Mouse (Mus musculus) midbrain, postnatal 0 days (tissue): Measurements from ENCODE around the gene Myh7. TPM values are rescaled to one million over a fixed set of nuclear protein-coding genes. Genes with fewer than 3 reads are reported as not detected.

Source experiments
- ATAC-seq: fragments of 200-750 bp; cut with Nextera tagmentation; 2 replicates; pipeline ENCODE4 v1.8.0; 2017; ENCODE audit warnings: moderate number of reproducible peaks, mild to moderate bottlenecking, moderate TSS enrichment, moderate library complexity; ENCODE audit not compliant: low FRiP score
- DNase-seq: peaks from one replicate; pipeline ENCODE4 v3.0.0-alpha.2; 2015; ENCODE audit warnings: low spot score
- H3K27ac ChIP-seq: fragments of 300-500 bp; sonication (generic); 2 replicates; pipeline ENCODE4 v1.5.1; 2014; ENCODE audit warnings: low read depth, mild to moderate bottlenecking, low read length, mixed read lengths
- H3K27me3 ChIP-seq: fragments of 300-500 bp; sonication (generic); 2 replicates; pipeline ENCODE4 v1.6.1; 2014; ENCODE audit warnings: low read length, control low read depth, mixed read lengths; ENCODE audit not compliant: insufficient read depth
- H3K36me3 ChIP-seq: fragments of 300-500 bp; sonication (generic); 2 replicates; pipeline ENCODE4 v1.6.1; 2014; ENCODE audit warnings: low read length, control low read depth, mixed read lengths; ENCODE audit not compliant: insufficient read depth
- H3K4me1 ChIP-seq: fragments of 300-500 bp; sonication (generic); 2 replicates; pipeline ENCODE4 v1.6.1; 2014; ENCODE audit warnings: mild to moderate bottlenecking, control low read depth, antibody characterized with exemption, low read length, mixed read lengths; ENCODE audit not compliant: insufficient read depth
- H3K4me2 ChIP-seq: fragments of 300-500 bp; sonication (generic); 2 replicates; pipeline ENCODE4 v1.6.1; 2014; ENCODE audit warnings: low read depth, mild to moderate bottlenecking, low read length, mixed read lengths; ENCODE audit not compliant: poor library complexity, severe bottlenecking
- H3K4me3 ChIP-seq: fragments of 300-500 bp; sonication (generic); 2 replicates; pipeline ENCODE4 v1.5.1; 2014; ENCODE audit warnings: low read depth, mild to moderate bottlenecking, low read length, moderate library complexity
- H3K9ac ChIP-seq: fragments of 300-500 bp; sonication (generic); replicated peaks from 2 replicates; pipeline ENCODE4 v1.6.1; 2014; ENCODE audit warnings: mild to moderate bottlenecking, low read length, moderate library complexity, mixed read lengths; ENCODE audit not compliant: poor library complexity, severe bottlenecking
- H3K9me3 ChIP-seq: fragments of 300-500 bp; sonication (generic); 2 replicates; pipeline ENCODE4 v1.6.1; 2016; ENCODE audit warnings: low read length, control low read depth
- CTCF ChIP-seq: IDR thresholded peaks from 2 replicates; pipeline ENCODE4 v1.5.1; 2016; ENCODE audit warnings: antibody characterized with exemption, mild to moderate bottlenecking
- WGBS: fragments of 180-500 bp; shearing (Covaris S2); extraction: QIAGEN DNeasy Blood & Tissue Kit; methylation state at CpG from one replicate; pipeline ENCODE4 v1.1.7; 2014; 5-methylcytosine and 5-hydroxymethylcytosine counted together
- polyA plus RNA-seq: library from polyadenylated mRNA; unstranded; fragments of >200 nt; fragmentation: Nextera tagmentation; extraction: Ambion mirVana; gene quantifications from 2 replicates; pipeline ENCODE4 v1.2.1, GENCODE M21; 2015
- total RNA-seq: library from RNA; depleted of rRNA; stranded (reverse); fragments of >200 nt; gene quantifications from 2 replicates; pipeline ENCODE4 v1.2.3, GENCODE M21; 2014

Myh7 gene
- total and polyA plus RNA-seq, 2 experiments from 2014 or later = 3.2 to 9.6 TPM

- H3K27me3 ChIP-seq = no peaks in the 10 kb centered on the region
- no peak overlapping the region for H3K9ac ChIP-seq
- H3K27ac ChIP-seq = peak overlapping the region; percentile 85; the same call in 1 of the 2 replicates
Measured at GRCm38 (mm10) chr14:54996793-54997192, 2.4 kb upstream of the Myh7 start.

DNA sequence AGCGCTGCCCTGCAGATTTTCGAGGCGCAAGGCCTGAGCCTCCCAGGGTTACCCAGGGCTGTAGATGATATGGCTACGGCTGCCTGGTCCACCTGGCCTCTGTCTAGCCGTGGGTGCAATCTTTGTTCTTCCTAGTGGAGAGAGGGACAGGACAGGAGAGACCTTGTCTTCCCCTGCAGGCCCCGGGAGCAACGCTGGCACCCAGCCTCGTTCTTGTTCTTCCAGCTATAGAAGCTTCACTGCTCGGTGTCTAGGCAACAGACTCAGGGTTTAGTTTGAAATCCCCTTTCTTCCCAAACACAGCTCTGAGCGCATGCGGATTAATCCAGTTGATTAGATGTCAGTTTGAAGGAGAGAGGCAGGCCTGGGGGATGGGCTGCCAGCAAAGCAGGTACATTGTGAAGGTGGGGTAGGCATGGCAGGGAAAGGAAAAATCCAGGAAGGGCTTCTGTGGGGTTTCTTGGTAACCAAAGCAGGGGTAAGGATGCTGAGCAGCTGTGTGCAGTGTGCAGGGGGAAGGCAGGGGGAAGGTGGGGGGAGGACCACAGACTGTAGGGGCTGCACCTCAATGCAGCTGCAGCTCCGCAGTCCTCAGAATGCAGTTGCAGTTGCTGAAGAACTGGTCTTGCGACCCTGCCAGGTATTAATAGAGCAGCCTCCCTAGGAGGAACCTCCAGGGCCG lies 1.2 kb upstream of the Myh7 start:
- WGBS = 16% methylated on average over 14 of the region's 14 CpGs
- H3K27me3 ChIP-seq = no peaks in the 10 kb centered on the region
- H3K4me2 ChIP-seq = 0 out of 2 replicates have a peak overlapping the region, but pooled peaks have one; percentile 2
- H3K4me3 ChIP-seq = no peak overlapping the region
- H3K9ac ChIP-seq = 0 out of 2 replicates have a peak overlapping the region, but pooled peaks have one; percentile 19
- ATAC-seq (peak; percentile 80), DNase-seq (peak; percentile 87)
- H3K27ac ChIP-seq = peak overlapping the region; percentile 85
- peaks cover 30% of the 10 kb centered on the region for H3K4me1 ChIP-seq
- no peaks in the 10 kb centered on the region for H3K9me3 ChIP-seq
- H3K36me3 ChIP-seq = no peaks in the 10 kb centered on the region
- TF ChIP-seq CTCF = no peak

More at GRCm38 (mm10) chr14:54996793-54997192, 2.4 kb upstream of the Myh7 start:
- no peaks in the 10 kb centered on the region for H3K9me3 ChIP-seq
- DNase-seq (no peak), ATAC-seq (no peak)
- no peak overlapping the region for H3K4me3 ChIP-seq
- no peaks in the 10 kb centered on the region for H3K36me3 ChIP-seq
- peaks cover 27% of the 10 kb centered on the region for H3K4me1 ChIP-seq
- no peak overlapping the region for H3K4me2 ChIP-seq
- no peak for TF ChIP-seq CTCF
- WGBS = 46% methylated on average over 9 of the region's 9 CpGs

GRCm38 (mm10) chr14:54994869-54995186 lies 402 bp upstream of the Myh7 start:
- Histone ChIP-seq H3K36me3 (no peaks in the 10 kb centered on the region), H3K27me3 (no peaks in the 10 kb centered on the region), H3K4me1 (peaks cover 30% of the 10 kb centered on the region), H3K9ac (no peak overlapping the region; the same call in 1 of the 2 replicates), H3K27ac (peak overlapping the region; percentile 85), H3K4me3 (no peak overlapping the region), H3K4me2 (0 out of 2 replicates have a peak overlapping the region, but pooled peaks have one; percentile 2), H3K9me3 (no peaks in the 10 kb centered on the region)
- TF ChIP-seq CTCF = no peak
- ATAC-seq (peak; percentile 1; the same call in 1 of the 2 replicates), DNase-seq (no peak)

- WGBS = 69% methylated on average over 10 of the region's 10 CpGs
- Histone ChIP-seq H3K9me3 (no peaks in the 10 kb centered on the region), H3K4me2 (no peak overlapping the region), H3K27ac (no peak overlapping the region), H3K9ac (no peak overlapping the region), H3K36me3 (no peaks in the 10 kb centered on the region), H3K27me3 (no peaks in the 10 kb centered on the region), H3K4me1 (peaks cover 30% of the 10 kb centered on the region), H3K4me3 (no peak overlapping the region)
- no peak for TF ChIP-seq CTCF
- ATAC-seq (no peak), DNase-seq (no peak)
Measured at GRCm38 (mm10) chr14:54993636-54994035, 790 bp downstream of the Myh7 start.

DNA sequence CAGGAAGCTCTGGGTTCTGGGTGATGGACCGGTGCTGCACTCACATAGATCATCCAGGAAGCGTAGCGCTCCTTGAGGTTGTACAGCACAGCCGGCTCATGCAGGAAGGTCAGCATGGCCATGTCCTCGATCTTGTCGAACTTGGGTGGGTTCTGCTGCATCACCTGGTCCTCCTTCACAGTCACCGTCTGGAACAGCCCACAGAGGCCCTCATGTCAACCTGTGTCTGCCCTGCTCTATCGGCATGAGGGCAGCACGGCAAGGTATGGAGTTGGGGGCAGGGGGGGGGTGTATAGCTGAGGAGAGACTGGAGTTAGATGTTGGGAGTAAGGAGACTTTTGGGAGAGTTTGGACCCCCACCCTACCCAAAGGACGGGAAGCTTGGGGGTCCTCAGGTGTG lies 2.2 kb downstream of the Myh7 start:
- Histone ChIP-seq H3K9me3 (no peaks in the 10 kb centered on the region), H3K27me3 (no peaks in the 10 kb centered on the region), H3K9ac (no peak overlapping the region), H3K4me2 (no peak overlapping the region), H3K27ac (no peak overlapping the region), H3K36me3 (no peaks in the 10 kb centered on the region), H3K4me3 (no peak overlapping the region), H3K4me1 (peaks cover 29% of the 10 kb centered on the region)
- no peak for ATAC-seq
- 94% methylated on average over 10 of the region's 10 CpGs for WGBS
- no peak for TF ChIP-seq CTCF
- DNase-seq = no peak

DNA sequence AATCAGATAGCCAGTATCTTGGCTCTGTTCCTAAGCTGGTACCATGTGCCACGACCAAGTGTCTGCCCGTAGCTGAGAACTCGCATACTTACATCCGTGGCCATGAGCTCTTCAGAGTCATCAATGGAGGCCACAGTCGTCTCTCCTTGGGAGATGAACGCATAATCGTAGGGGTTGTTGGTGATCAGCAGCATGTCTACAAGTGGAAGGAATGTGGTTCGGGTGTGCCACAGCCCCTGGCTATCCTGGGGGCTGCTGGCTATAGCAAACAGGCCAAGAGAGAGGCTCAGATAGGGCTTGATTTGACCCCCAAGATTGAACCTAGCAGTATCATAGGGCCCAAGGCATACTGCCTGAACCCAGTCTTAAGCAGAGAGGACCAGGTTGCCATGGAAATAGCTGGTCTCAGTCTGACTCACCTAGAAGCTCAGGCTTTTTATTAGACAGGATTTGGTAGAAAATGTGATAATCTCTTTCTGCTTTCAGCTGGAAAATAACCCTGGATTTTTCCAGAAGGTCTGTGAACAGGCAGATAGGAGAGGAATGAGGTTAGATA lies 4.5 kb downstream of the Myh7 start:
- Histone ChIP-seq H3K9me3 (no peaks in the 10 kb centered on the region), H3K36me3 (no peaks in the 10 kb centered on the region), H3K4me3 (no peak overlapping the region), H3K9ac (no peak overlapping the region), H3K27ac (peak overlapping the region; percentile 76), H3K4me2 (no peak overlapping the region), H3K27me3 (no peaks in the 10 kb centered on the region), H3K4me1 (peaks cover 12% of the 10 kb centered on the region)
- no peak for TF ChIP-seq CTCF
- ATAC-seq (0 out of 2 replicates have a peak, but pooled peaks have one; percentile 42), DNase-seq (peak; percentile 34)
- WGBS = 73% methylated on average over 8 of the region's 8 CpGs
